Mouse (Mus musculus): ENCODE measurements at regions not wholly inside any gene's neighbourhood (a gene's known extent, or its start where the extent isn't known, plus 50 kb on each side); places are given as distances from the start of the nearest gene placed in this dataset.

DNA sequence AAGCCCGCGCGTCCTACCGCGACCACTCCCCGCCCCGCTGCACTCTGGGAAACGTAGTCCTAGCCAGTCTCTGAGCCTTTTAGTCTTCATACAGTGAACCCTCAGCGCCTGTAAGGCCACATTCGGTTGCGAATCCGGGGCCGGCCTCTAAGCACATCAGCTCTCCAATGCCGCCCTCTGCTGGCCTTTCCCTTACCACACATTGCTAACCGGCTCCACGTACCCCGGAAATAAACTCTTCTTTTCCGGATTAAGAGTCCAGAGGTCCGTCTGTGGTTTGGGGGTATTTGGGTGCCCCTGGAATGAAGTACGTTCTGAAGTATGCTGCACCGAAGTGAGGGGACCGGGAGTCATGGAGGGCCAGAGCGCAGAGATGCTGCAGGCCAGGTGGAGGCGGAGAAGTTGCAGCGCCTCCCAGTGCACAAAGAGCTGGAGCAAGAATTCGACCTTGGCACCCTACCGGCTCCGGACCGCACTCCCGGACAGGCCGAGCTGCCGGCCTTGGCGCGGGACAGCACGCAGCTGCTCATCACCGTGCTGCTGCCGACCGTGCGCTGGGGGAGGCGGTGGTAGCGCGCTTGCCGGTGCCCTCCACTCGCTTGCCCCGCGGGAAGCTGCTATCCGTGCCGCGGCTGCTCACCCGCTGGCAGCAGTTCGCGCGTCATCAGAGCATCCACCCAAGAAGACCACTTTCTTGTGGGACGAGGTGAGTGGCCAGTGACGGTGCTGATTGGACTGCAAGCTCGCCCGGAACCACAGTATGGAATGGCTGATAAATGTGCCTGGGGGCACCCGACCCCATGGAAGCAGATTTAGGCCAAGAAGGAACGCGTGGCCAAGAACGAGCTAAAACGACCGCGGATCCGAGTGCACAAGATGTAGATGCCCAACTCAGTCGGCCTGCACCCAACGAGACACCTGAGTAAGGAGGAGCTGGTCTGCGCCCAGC, 62.0 kb upstream of the Cp start:
- H3K36me3 ChIP-seq (ENCODE audit: control insufficient read depth, insufficient read depth, low read length) = 0 out of 2 replicates have a peak, but pooled peaks cover 11% of the 10 kb centered on the region
- H3K4me1 ChIP-seq (ENCODE audit: control insufficient read depth in 2 of 2, insufficient read depth in 2 of 2, low read length in 2 of 2) = peaks cover 2 to 19% of the 10 kb centered on the region in 2 experiments; a peak in 3 of 4 replicates
- peak overlapping the region; percentile 88 for H3K4me2 ChIP-seq (ENCODE audit: low read length)
- under 1% methylated on average over 68 of the region's 68 CpGs for WGBS
- H3K27ac ChIP-seq (replicated peaks in 1 of 2; ENCODE audit: control insufficient read depth in 1 of 2, insufficient read depth in 1 of 2, low read depth in 2 of 2, low read length in 2 of 2) = peak overlapping the region; percentile 44 to 85
- peak; percentile 95 for ATAC-seq (ENCODE audit: insufficient number of reproducible peaks, insufficient read depth, low FRiP score, low read depth)
- peak overlapping the region; percentile 89 for H3K9ac ChIP-seq (ENCODE audit: low read length)
- H3K4me3 ChIP-seq (ENCODE audit: control insufficient read depth in 1 of 2, insufficient read depth in 1 of 2, low read depth in 1 of 2, low read length in 2 of 2) = peak overlapping the region; percentile 68 to 82
- H3K9me3 ChIP-seq (ENCODE audit: control insufficient read depth, low read length) = no peaks in the 10 kb centered on the region
- H3K27me3 ChIP-seq (ENCODE audit: control insufficient read depth, insufficient read depth, low read length) = no peaks in the 10 kb centered on the region

DNA sequence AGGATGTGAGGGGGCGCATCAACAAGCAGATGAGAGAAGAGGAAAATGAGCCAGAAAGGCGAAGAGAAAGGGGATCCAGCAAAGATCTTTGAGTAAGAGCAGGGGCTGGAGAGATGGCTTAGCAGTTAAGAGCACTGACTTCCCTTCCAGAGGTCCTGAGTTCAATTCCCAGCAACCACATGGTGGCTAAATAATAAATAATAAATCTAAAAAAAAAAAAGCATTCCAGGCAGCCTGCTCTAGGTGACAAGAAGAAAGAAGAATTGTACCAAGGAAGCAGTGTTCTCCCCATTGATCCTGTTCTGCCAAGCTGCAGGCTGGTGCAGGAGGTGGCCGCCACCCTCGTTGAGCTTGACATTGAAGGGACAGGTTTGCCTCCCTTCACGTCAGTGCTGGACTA, 61.1 kb upstream of the Cp start:
- WGBS = 26% methylated on average over 5 of the region's 5 CpGs
- no peaks in the 10 kb centered on the region for H3K27me3 ChIP-seq (ENCODE audit: control insufficient read depth, insufficient read depth, low read length)
- peak overlapping the region; percentile 88 for H3K4me2 ChIP-seq (ENCODE audit: low read length)
- peak overlapping the region; percentile 68 to 82 for H3K4me3 ChIP-seq (ENCODE audit: control insufficient read depth in 1 of 2, insufficient read depth in 1 of 2, low read depth in 1 of 2, low read length in 2 of 2)
- no peaks in the 10 kb centered on the region for H3K9me3 ChIP-seq (ENCODE audit: control insufficient read depth, low read length)
- H3K27ac ChIP-seq (replicated peaks in 1 of 2; ENCODE audit: control insufficient read depth in 1 of 2, insufficient read depth in 1 of 2, low read depth in 2 of 2, low read length in 2 of 2) = peak overlapping the region in 1 of 2 experiments; percentile 85; a peak in 1 of 4 replicates
- no peak for ATAC-seq (ENCODE audit: insufficient number of reproducible peaks, insufficient read depth, low FRiP score, low read depth)
- H3K4me1 ChIP-seq (ENCODE audit: control insufficient read depth in 2 of 2, insufficient read depth in 2 of 2, low read length in 2 of 2) = peaks cover 2 to 19% of the 10 kb centered on the region in 2 experiments; a peak in 3 of 4 replicates
- H3K9ac ChIP-seq (ENCODE audit: low read length) = peak overlapping the region; percentile 89
- H3K36me3 ChIP-seq (ENCODE audit: control insufficient read depth, insufficient read depth, low read length) = 0 out of 2 replicates have a peak, but pooled peaks cover 11% of the 10 kb centered on the region

DNA sequence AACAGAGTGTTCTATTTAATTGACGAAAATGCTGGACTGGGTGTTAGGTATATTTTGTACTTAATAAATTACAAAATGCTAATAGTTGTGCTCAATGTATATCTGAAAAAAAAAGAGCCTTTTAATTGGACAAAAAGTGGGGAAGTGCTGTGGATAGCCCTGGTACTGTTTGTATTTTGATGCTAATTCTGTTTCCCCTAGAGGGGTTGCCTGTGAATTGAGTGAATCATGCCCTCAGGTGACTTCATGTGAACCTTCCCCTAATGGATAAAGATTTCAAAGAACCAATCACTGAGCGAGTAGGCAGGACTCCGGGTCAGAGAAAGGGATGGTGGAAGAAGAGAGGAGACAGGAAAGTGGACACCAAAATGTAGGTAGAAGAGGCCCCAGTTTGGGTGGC, 59.7 kb upstream of the Cp start:
- no peaks in the 10 kb centered on the region for H3K27me3 ChIP-seq (ENCODE audit: control insufficient read depth, insufficient read depth, low read length)
- 0 out of 2 replicates have a peak, but pooled peaks cover 13% of the 10 kb centered on the region for H3K36me3 ChIP-seq (ENCODE audit: control insufficient read depth, insufficient read depth, low read length)
- H3K27ac ChIP-seq (replicated peaks in 1 of 2; ENCODE audit: control insufficient read depth in 1 of 2, insufficient read depth in 1 of 2, low read depth in 2 of 2, low read length in 2 of 2) = no peak overlapping the region
- H3K4me3 ChIP-seq (ENCODE audit: control insufficient read depth in 1 of 2, insufficient read depth in 1 of 2, low read depth in 1 of 2, low read length in 2 of 2) = no peak overlapping the region
- ATAC-seq (ENCODE audit: insufficient number of reproducible peaks, insufficient read depth, low FRiP score, low read depth) = no peak
- peaks cover 2 to 19% of the 10 kb centered on the region in 2 experiments; a peak in 3 of 4 replicates for H3K4me1 ChIP-seq (ENCODE audit: control insufficient read depth in 2 of 2, insufficient read depth in 2 of 2, low read length in 2 of 2)
- peak overlapping the region; percentile 88 for H3K4me2 ChIP-seq (ENCODE audit: low read length)
- H3K9ac ChIP-seq (ENCODE audit: low read length) = no peak overlapping the region
- 97% methylated on average over 3 of the region's 3 CpGs for WGBS
- H3K9me3 ChIP-seq (ENCODE audit: control insufficient read depth, low read length) = no peaks in the 10 kb centered on the region

DNA sequence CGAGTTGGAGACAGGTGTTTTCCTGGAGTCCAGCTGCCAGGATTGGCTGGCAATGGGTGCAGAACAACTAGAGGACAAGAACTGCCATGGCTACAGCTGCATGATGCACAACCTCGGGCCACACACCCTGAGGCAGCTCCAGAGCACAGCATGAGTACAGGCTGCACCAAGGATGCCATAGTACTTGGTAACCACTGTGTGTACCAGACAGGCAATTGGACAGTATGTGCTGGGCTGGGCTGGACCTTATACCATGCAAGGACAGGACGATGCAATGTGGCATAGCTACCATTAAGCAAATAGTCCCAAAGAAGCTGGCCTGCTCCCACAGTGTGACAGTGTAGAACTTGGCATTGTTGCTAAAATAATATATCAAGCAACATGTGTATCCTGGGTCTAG, 54.6 kb upstream of the Cp start:
- no peak overlapping the region for H3K4me2 ChIP-seq (ENCODE audit: low read length)
- 81% methylated on average over 3 of the region's 3 CpGs for WGBS
- ATAC-seq (ENCODE audit: insufficient number of reproducible peaks, insufficient read depth, low FRiP score, low read depth) = no peak
- H3K27ac ChIP-seq (replicated peaks in 1 of 2; ENCODE audit: control insufficient read depth in 1 of 2, insufficient read depth in 1 of 2, low read depth in 2 of 2, low read length in 2 of 2) = no peak overlapping the region
- no peak overlapping the region for H3K4me3 ChIP-seq (ENCODE audit: control insufficient read depth in 1 of 2, insufficient read depth in 1 of 2, low read depth in 1 of 2, low read length in 2 of 2)
- H3K4me1 ChIP-seq (ENCODE audit: control insufficient read depth in 2 of 2, insufficient read depth in 2 of 2, low read length in 2 of 2) = peaks cover 0 to 4% of the 10 kb centered on the region in 2 experiments; a peak in 2 of 4 replicates
- no peaks in the 10 kb centered on the region for H3K27me3 ChIP-seq (ENCODE audit: control insufficient read depth, insufficient read depth, low read length)
- no peak overlapping the region for H3K9ac ChIP-seq (ENCODE audit: low read length)
- H3K9me3 ChIP-seq (ENCODE audit: control insufficient read depth, low read length) = no peaks in the 10 kb centered on the region
- 0 out of 2 replicates have a peak, but pooled peaks cover 13% of the 10 kb centered on the region for H3K36me3 ChIP-seq (ENCODE audit: control insufficient read depth, insufficient read depth, low read length)

DNA sequence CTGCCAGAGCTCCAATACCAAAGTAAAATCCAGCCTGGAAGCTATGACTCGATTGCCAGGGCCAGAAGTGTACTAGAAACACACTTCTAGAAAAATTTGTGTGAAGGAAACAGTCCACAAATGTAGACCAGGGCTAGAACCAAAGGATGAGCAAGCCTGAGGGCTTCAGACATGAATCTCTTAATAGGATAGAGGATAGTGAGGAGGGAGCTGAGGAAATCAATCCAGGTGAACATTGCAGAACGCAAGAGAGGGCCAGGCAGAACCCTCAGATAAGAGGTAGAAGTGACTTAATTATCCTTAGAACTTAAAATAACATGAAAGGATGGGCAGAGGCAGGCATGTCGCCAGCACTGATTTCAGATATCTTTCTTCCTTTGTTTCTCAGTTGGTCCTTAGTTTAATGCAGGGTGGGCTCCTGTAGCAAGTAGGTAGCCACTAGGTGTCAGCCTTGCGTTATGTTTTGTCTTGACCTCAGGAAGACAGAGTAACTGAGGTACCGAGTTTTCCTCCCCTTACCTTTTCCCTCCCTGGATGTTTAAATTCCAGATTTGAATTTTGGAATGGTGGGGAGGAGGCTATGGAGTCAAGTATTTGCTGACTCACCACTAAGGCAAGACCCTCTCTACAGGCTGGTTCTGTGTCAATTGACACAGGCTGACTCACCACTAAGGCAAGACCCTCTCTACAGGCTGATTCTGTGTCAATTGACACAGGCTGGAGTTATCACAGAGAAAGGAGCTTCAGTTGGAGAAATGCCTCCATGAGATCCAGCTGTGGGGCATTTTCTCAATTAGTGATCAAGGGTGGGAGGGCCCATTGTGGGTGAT, 52.2 kb upstream of the Cp start:
- WGBS = 23% methylated on average over 5 of the region's 5 CpGs
- Histone ChIP-seq H3K4me3 (ENCODE audit: control insufficient read depth in 1 of 2, insufficient read depth in 1 of 2, low read depth in 1 of 2, low read length in 2 of 2) (no peak overlapping the region), H3K9me3 (ENCODE audit: control insufficient read depth, low read length) (no peaks in the 10 kb centered on the region), H3K4me1 (ENCODE audit: control insufficient read depth in 2 of 2, insufficient read depth in 2 of 2, low read length in 2 of 2) (no peaks in the 10 kb centered on the region), H3K36me3 (ENCODE audit: control insufficient read depth, insufficient read depth, low read length) (0 out of 2 replicates have a peak, but pooled peaks cover 4% of the 10 kb centered on the region), H3K9ac (ENCODE audit: low read length) (no peak overlapping the region), H3K27me3 (ENCODE audit: control insufficient read depth, insufficient read depth, low read length) (no peaks in the 10 kb centered on the region), H3K4me2 (ENCODE audit: low read length) (no peak overlapping the region), H3K27ac (replicated peaks in 1 of 2; ENCODE audit: control insufficient read depth in 1 of 2, insufficient read depth in 1 of 2, low read depth in 2 of 2, low read length in 2 of 2) (no peak overlapping the region)
- no peak for ATAC-seq (ENCODE audit: insufficient number of reproducible peaks, insufficient read depth, low FRiP score, low read depth)
